Mouse (Mus musculus): ENCODE data around the gene Saysd1. TPM values are rescaled to one million over a fixed set of nuclear protein-coding genes. Genes with fewer than 3 reads are reported as not detected.
A peak's percentile ranks its signal among the peaks of the same experiment; 100 is the strongest.

The Saysd1 gene
- total RNA-seq, 2 experiments from 2014 or later, result 4.5 to 5.2 TPM

- DNase-seq (ENCODE audit: low spot score in 2 of 2), result no peak
- intact Hi-C loops (cut with DNase I), result no loop called here
These were observed 23.4 kb downstream of the Saysd1 start for GRCm38 (mm10) chr14:20114951-20115350.

- DNase-seq (ENCODE audit: low spot score in 2 of 2), result peak; percentile 78 to 80
- intact Hi-C loops (cut with DNase I), result loop anchor here (1.0 kb wide), 1 partner anchor 144 kb away; no protein-coding TSS in a partner anchor
These were observed 24.4 kb downstream of the Saysd1 start for GRCm38 (mm10) chr14:20113964-20114363.

- intact Hi-C loops (cut with DNase I), result loop anchor here (1.0 kb wide), 1 partner anchor 145 kb away; no protein-coding TSS in a partner anchor
- no peak for DNase-seq (ENCODE audit: low spot score in 2 of 2)
These were observed 25.0 kb downstream of the Saysd1 start for GRCm38 (mm10) chr14:20113189-20113961.

- intact Hi-C loops (cut with DNase I), result no loop called here
- no peak for DNase-seq (ENCODE audit: low spot score in 2 of 2)
These were observed 26.1 kb downstream of the Saysd1 start for GRCm38 (mm10) chr14:20112218-20112617.

GRCm38 (mm10) chr14:20110945-20111344, 27.4 kb downstream of the Saysd1 start:
- DNase-seq (ENCODE audit: low spot score in 2 of 2), result no peak
- intact Hi-C loops (cut with DNase I), result no loop called here

- DNase-seq (ENCODE audit: low spot score in 2 of 2), result no peak
- intact Hi-C loops (cut with DNase I), result no loop called here
These were observed 32.1 kb downstream of the Saysd1 start for GRCm38 (mm10) chr14:20106271-20106670.

- DNase-seq (ENCODE audit: low spot score in 2 of 2), result no peak
- intact Hi-C loops (cut with DNase I), result no loop called here
These were observed 35.1 kb downstream of the Saysd1 start for GRCm38 (mm10) chr14:20103207-20103606.

GRCm38 (mm10) chr14:20098061-20098460, 40.3 kb downstream of the Saysd1 start:
- no peak for DNase-seq (ENCODE audit: low spot score in 2 of 2)
- intact Hi-C loops (cut with DNase I), result no loop called here

- intact Hi-C loops (cut with DNase I), result no loop called here
- DNase-seq (ENCODE audit: low spot score in 2 of 2), result no peak
These were observed 43.4 kb downstream of the Saysd1 start for GRCm38 (mm10) chr14:20094942-20095341.

- intact Hi-C loops (cut with DNase I), result no loop called here
- DNase-seq (ENCODE audit: low spot score in 2 of 2), result no peak
These were observed 44.8 kb downstream of the Saysd1 start for GRCm38 (mm10) chr14:20093493-20093892.

- no peak for DNase-seq (ENCODE audit: low spot score in 2 of 2)
- intact Hi-C loops (cut with DNase I), result no loop called here
These were observed 54.0 kb downstream of the Saysd1 start for GRCm38 (mm10) chr14:20084335-20084734.

GRCm38 (mm10) chr14:20082536-20083325, 55.6 kb downstream of the Saysd1 start:
- intact Hi-C loops (cut with DNase I), result no loop called here
- DNase-seq (ENCODE audit: low spot score in 2 of 2), result peak; percentile 93 to 97

- intact Hi-C loops (cut with DNase I), result no loop called here
- DNase-seq (ENCODE audit: low spot score in 2 of 2), result no peak
These were observed 56.3 kb downstream of the Saysd1 start for GRCm38 (mm10) chr14:20081937-20082533.

- DNase-seq (ENCODE audit: low spot score in 2 of 2), result no peak
- intact Hi-C loops (cut with DNase I), result no loop called here
These were observed 57.2 kb downstream of the Saysd1 start for GRCm38 (mm10) chr14:20081084-20081483.

GRCm38 (mm10) chr14:20077181-20077580, 61.2 kb downstream of the Saysd1 start:
- intact Hi-C loops (cut with DNase I), result no loop called here
- no peak for DNase-seq (ENCODE audit: low spot score in 2 of 2)

- DNase-seq (ENCODE audit: low spot score in 2 of 2), result no peak
- intact Hi-C loops (cut with DNase I), result no loop called here
These were observed 62.8 kb downstream of the Saysd1 start for GRCm38 (mm10) chr14:20075544-20075943.

- intact Hi-C loops (cut with DNase I), result no loop called here
These were observed 63.6 kb downstream of the Saysd1 start for GRCm38 (mm10) chr14:20074759-20075158.

GRCm38 (mm10) chr14:20070629-20071028, 67.7 kb downstream of the Saysd1 start:
- intact Hi-C loops (cut with DNase I), result no loop called here
- no peak for DNase-seq (ENCODE audit: low spot score in 2 of 2)

More at GRCm38 (mm10) chr14:20074759-20075158, 63.6 kb downstream of the Saysd1 start:
- no peak for DNase-seq (ENCODE audit: low spot score in 2 of 2)

GRCm38 (mm10) chr14:20068365-20068764, 70.0 kb downstream of the Saysd1 start:
- no peak for DNase-seq (ENCODE audit: low spot score in 2 of 2)
- intact Hi-C loops (cut with DNase I), result loop anchor here (5.0 kb wide), 2 partner anchors 91 to 361 kb away; partner anchors contain the start of gene Gng2
